Mouse (Mus musculus) forebrain, embryonic 15.5 days (tissue): ENCODE measurements around the gene Rdh16f1. TPM values are rescaled to one million over a fixed set of nuclear protein-coding genes. Genes with fewer than 3 reads are reported as not detected.

Source experiments
- polyA plus RNA-seq: library from polyadenylated mRNA; unstranded; fragments of >200 nt; fragmentation: Nextera tagmentation; extraction: Ambion mirVana; gene quantifications from 2 replicates; pipeline ENCODE4 v1.2.1, GENCODE M21; 2015

Gene Rdh16f1
- polyA plus RNA-seq, 1 experiment from 2014 or later = not detected

Other genes with a start within 250 kb of the Rdh16f1 start
- gene Ndufa4l2, start 244.8 kb upstream of the Rdh16f1 start, polyA plus RNA-seq = 17.1 and 18.0 TPM in 2 replicates
- gene Shmt2, start 237.3 kb upstream of the Rdh16f1 start, polyA plus RNA-seq = 75.2 and 78.5 TPM in 2 replicates
- gene Nxph4, start 225.2 kb upstream of the Rdh16f1 start, polyA plus RNA-seq = 38.9 and 40.2 TPM in 2 replicates
- 93.1 and 95.7 TPM in 2 replicates for gene Lrp1, start 138.6 kb upstream of the Rdh16f1 start, polyA plus RNA-seq
- gene Stat6, start 116.8 kb upstream of the Rdh16f1 start, polyA plus RNA-seq = 3.4 and 3.7 TPM in 2 replicates
- 4.8 and 5.8 TPM in 2 replicates for gene Nemp1, start 92.9 kb upstream of the Rdh16f1 start, polyA plus RNA-seq
- gene Nab2, start 91.2 kb upstream of the Rdh16f1 start, polyA plus RNA-seq = 2.9 and 3.9 TPM in 2 replicates
- gene Myo1a, start 54.6 kb upstream of the Rdh16f1 start, polyA plus RNA-seq = 0.87 and 1.1 TPM in 2 replicates
- 4.5 and 6.6 TPM in 2 replicates for gene Tac2, start 35.3 kb upstream of the Rdh16f1 start, polyA plus RNA-seq
- gene Zbtb39, start 20.2 kb upstream of the Rdh16f1 start, polyA plus RNA-seq = 4.0 and 4.1 TPM in 2 replicates
- gene Gpr182, start 8.1 kb upstream of the Rdh16f1 start, polyA plus RNA-seq = 0.60 and 0.74 TPM in 2 replicates
- gene Rdh1, start 66 bp upstream of the Rdh16f1 start, polyA plus RNA-seq = not detected in 2 replicates
- 0.22 and 0.24 TPM in 2 replicates for gene Rdh9, start 16.6 kb downstream of the Rdh16f1 start, polyA plus RNA-seq
- gene Rdh16, start 41.4 kb downstream of the Rdh16f1 start, polyA plus RNA-seq = 0.08 TPM in 1 of 2 replicates, not detected in the other
- not detected in 2 replicates for gene Rdh19, start 90.1 kb downstream of the Rdh16f1 start, polyA plus RNA-seq
- gene Rdh16f2, start 106.7 kb downstream of the Rdh16f1 start, polyA plus RNA-seq = not detected in 2 replicates
- not detected in 2 replicates for gene Rdh7, start 129.0 kb downstream of the Rdh16f1 start, polyA plus RNA-seq
- gene Sdr9c7, start 138.7 kb downstream of the Rdh16f1 start, polyA plus RNA-seq = not detected in 2 replicates
- gene Hsd17b6, start 247.8 kb downstream of the Rdh16f1 start, polyA plus RNA-seq = not detected in 2 replicates